Mouse (Mus musculus) intestine, embryonic 16.5 days (tissue): ENCODE measurements around the gene Sdc3. TPM values are rescaled to one million over a fixed set of nuclear protein-coding genes. Genes with fewer than 3 reads are reported as not detected.

ENCODE experiments used
- ATAC-seq: fragments of 200-750 bp; cut with Nextera tagmentation; 2 replicates; pipeline ENCODE4 v1.8.0; 2017; ENCODE audit warnings: moderate TSS enrichment, moderate library complexity
- H3K27ac ChIP-seq: fragments of 300-500 bp; sonication (generic); 2 replicates; pipeline ENCODE4 v1.5.1; 2014; ENCODE audit warnings: mild to moderate bottlenecking, low read length
- H3K27me3 ChIP-seq: fragments of 300-500 bp; sonication (generic); replicated peaks from 2 replicates; pipeline ENCODE4 v1.6.1; 2014; ENCODE audit warnings: low read length, control low read depth, mixed read lengths; ENCODE audit not compliant: control insufficient read depth, insufficient read depth
- H3K36me3 ChIP-seq: fragments of 300-500 bp; sonication (generic); 2 replicates; pipeline ENCODE4 v1.6.1; 2014; ENCODE audit warnings: low read length, control low read depth; ENCODE audit not compliant: control insufficient read depth, insufficient read depth
- H3K4me1 ChIP-seq: fragments of 300-500 bp; sonication (generic); 2 replicates; pipeline ENCODE4 v1.6.1; 2014; ENCODE audit warnings: low read length, control low read depth, mixed read lengths; ENCODE audit not compliant: control insufficient read depth, insufficient read depth
- H3K4me2 ChIP-seq: fragments of 300-500 bp; sonication (generic); 2 replicates; pipeline ENCODE4 v1.6.1; 2014; ENCODE audit warnings: low read depth, low read length, control low read depth
- H3K4me3 ChIP-seq: fragments of 300-500 bp; sonication (generic); 2 replicates; pipeline ENCODE4 v1.5.1; 2014; ENCODE audit warnings: mild to moderate bottlenecking, low read length
- H3K9ac ChIP-seq: fragments of 300-500 bp; sonication (generic); 2 replicates; pipeline ENCODE4 v1.6.1; 2014; ENCODE audit warnings: low read depth, low read length
- H3K9me3 ChIP-seq: fragments of 300-500 bp; sonication (generic); 2 replicates; pipeline ENCODE4 v1.6.1; 2016; ENCODE audit warnings: low read length, control low read depth; ENCODE audit not compliant: control insufficient read depth
- WGBS: fragments of 180-500 bp; shearing (Covaris S2); extraction: QIAGEN DNeasy Blood & Tissue Kit; methylation state at CpG from one replicate; pipeline ENCODE4 v1.1.7; 2014; 5-methylcytosine and 5-hydroxymethylcytosine counted together
- polyA plus RNA-seq: library from polyadenylated mRNA; unstranded; fragments of >200 nt; fragmentation: Nextera tagmentation; extraction: Ambion mirVana; gene quantifications from 2 replicates; pipeline ENCODE4 v1.2.1, GENCODE M21; 2015

Sdc3 gene
- polyA plus RNA-seq, 1 experiment from 2014 or later = 12.3 TPM

GRCm38 (mm10) chr4:130828851-130829673 is 36.7 kb downstream of the Sdc3 start:
- no peaks in the 10 kb centered on the region for H3K36me3 ChIP-seq
- H3K9me3 ChIP-seq = no peaks in the 10 kb centered on the region
- H3K4me2 ChIP-seq = no peak overlapping the region
- 15% methylated on average over 18 of the region's 18 CpGs for WGBS
- peaks cover 18% of the 10 kb centered on the region for H3K4me1 ChIP-seq
- ATAC-seq = peak; percentile 70
- peak overlapping the region; percentile 5; the same call in 1 of the 2 replicates for H3K9ac ChIP-seq
- H3K27me3 ChIP-seq = no peaks in the 10 kb centered on the region
- no peak overlapping the region for H3K4me3 ChIP-seq
- H3K27ac ChIP-seq = peak overlapping the region; percentile 77

- no peak overlapping the region for H3K27ac ChIP-seq
- H3K9ac ChIP-seq = no peak overlapping the region
- WGBS = 38% methylated on average over 1 of the region's 1 CpGs
- 0 out of 2 replicates have a peak, but pooled peaks cover 3% of the 10 kb centered on the region for H3K27me3 ChIP-seq
- no peaks in the 10 kb centered on the region for H3K9me3 ChIP-seq
- H3K4me2 ChIP-seq = no peak overlapping the region
- no peaks in the 10 kb centered on the region for H3K36me3 ChIP-seq
- ATAC-seq = no peak
- H3K4me1 ChIP-seq = peaks cover 35% of the 10 kb centered on the region
- H3K4me3 ChIP-seq = no peak overlapping the region
Measured at GRCm38 (mm10) chr4:130834122-130834521, 41.8 kb downstream of the Sdc3 start.

- ATAC-seq = no peak
- Histone ChIP-seq H3K9me3 (no peaks in the 10 kb centered on the region), H3K27ac (no peak overlapping the region), H3K27me3 (0 out of 2 replicates have a peak, but pooled peaks cover 3% of the 10 kb centered on the region), H3K4me3 (no peak overlapping the region), H3K36me3 (no peaks in the 10 kb centered on the region), H3K4me2 (no peak overlapping the region), H3K4me1 (peaks cover 33% of the 10 kb centered on the region), H3K9ac (no peak overlapping the region)
- 88% methylated on average over 4 of the region's 4 CpGs for WGBS
Measured at GRCm38 (mm10) chr4:130835550-130835949, 43.2 kb downstream of the Sdc3 start.

GRCm38 (mm10) chr4:130836281-130837061 is 44.1 kb downstream of the Sdc3 start:
- Histone ChIP-seq H3K9ac (no peak overlapping the region; the same call in 1 of the 2 replicates), H3K4me2 (peak overlapping the region; percentile 37; the same call in 1 of the 2 replicates), H3K36me3 (no peaks in the 10 kb centered on the region), H3K9me3 (no peaks in the 10 kb centered on the region), H3K27ac (peak overlapping the region; percentile 37; the same call in 1 of the 2 replicates), H3K27me3 (0 out of 2 replicates have a peak, but pooled peaks cover 3% of the 10 kb centered on the region), H3K4me1 (peaks cover 42% of the 10 kb centered on the region), H3K4me3 (no peak overlapping the region)
- 16% methylated on average over 20 of the region's 20 CpGs for WGBS
- 0 out of 2 replicates have a peak, but pooled peaks have one; percentile 25 for ATAC-seq

- 18% methylated on average over 11 of the region's 11 CpGs for WGBS
- peak; percentile 20; the same call in 1 of the 2 replicates for ATAC-seq
- Histone ChIP-seq H3K27me3 (0 out of 2 replicates have a peak, but pooled peaks cover 3% of the 10 kb centered on the region), H3K27ac (0 out of 2 replicates have a peak overlapping the region, but pooled peaks have one; percentile 17), H3K9ac (0 out of 2 replicates have a peak overlapping the region, but pooled peaks have one; percentile 8), H3K36me3 (no peaks in the 10 kb centered on the region), H3K4me2 (no peak overlapping the region), H3K4me3 (no peak overlapping the region), H3K4me1 (peaks cover 43% of the 10 kb centered on the region), H3K9me3 (no peaks in the 10 kb centered on the region)
Measured at GRCm38 (mm10) chr4:130838585-130838984, 46.2 kb downstream of the Sdc3 start.

GRCm38 (mm10) chr4:130841107-130841840 is 48.9 kb downstream of the Sdc3 start:
- Histone ChIP-seq H3K4me1 (peaks cover 38% of the 10 kb centered on the region), H3K9ac (no peak overlapping the region), H3K4me2 (no peak overlapping the region), H3K4me3 (no peak overlapping the region), H3K9me3 (no peaks in the 10 kb centered on the region), H3K36me3 (no peaks in the 10 kb centered on the region), H3K27me3 (0 out of 2 replicates have a peak, but pooled peaks cover 3% of the 10 kb centered on the region), H3K27ac (peak overlapping the region; percentile 37; the same call in 1 of the 2 replicates)
- 30% methylated on average over 8 of the region's 8 CpGs for WGBS
- peak; percentile 62 for ATAC-seq

GRCm38 (mm10) chr4:130848814-130849213 is 56.5 kb downstream of the Sdc3 start:
- Histone ChIP-seq H3K4me2 (no peak overlapping the region), H3K27me3 (no peaks in the 10 kb centered on the region), H3K9ac (no peak overlapping the region), H3K4me1 (no peaks in the 10 kb centered on the region), H3K4me3 (no peak overlapping the region), H3K9me3 (no peaks in the 10 kb centered on the region), H3K36me3 (no peaks in the 10 kb centered on the region), H3K27ac (no peak overlapping the region)
- 80% methylated on average over 14 of the region's 14 CpGs for WGBS
- no peak for ATAC-seq

GRCm38 (mm10) chr4:130857661-130858060 is 65.3 kb downstream of the Sdc3 start:
- H3K9ac ChIP-seq = no peak overlapping the region
- H3K4me2 ChIP-seq = no peak overlapping the region
- H3K27me3 ChIP-seq = peaks cover 5% of the 10 kb centered on the region; the same call in 1 of the 2 replicates
- WGBS = 62% methylated on average over 8 of the region's 8 CpGs
- ATAC-seq = no peak
- H3K4me3 ChIP-seq = no peak overlapping the region
- H3K27ac ChIP-seq = no peak overlapping the region
- no peaks in the 10 kb centered on the region for H3K9me3 ChIP-seq
- no peaks in the 10 kb centered on the region for H3K36me3 ChIP-seq
- no peaks in the 10 kb centered on the region; the same call in 1 of the 2 replicates for H3K4me1 ChIP-seq
